Mouse (Mus musculus) gonadal fat pad, adult 2 months (tissue): Measurements from ENCODE around the gene Arhgap8. TPM values are rescaled to one million over a fixed set of nuclear protein-coding genes. Genes with fewer than 3 reads are reported as not detected.
A peak's percentile ranks its signal among the peaks of the same experiment; 100 is the strongest.

Experiments
- DNase-seq: peaks from one replicate; pipeline ENCODE4 v3.0.0-alpha.2; 2012; ENCODE audit warnings: low read depth
- polyA plus RNA-seq: library from polyadenylated mRNA; depleted of rRNA; stranded (reverse); fragments of >200 nt; gene quantifications from 2 replicates; pipeline ENCODE4 v1.2.3, GENCODE M21; 2012; rRNA removed

Arhgap8 gene
- polyA plus RNA-seq: 26.7 and 37.2 TPM in 2 replicates

DNA sequence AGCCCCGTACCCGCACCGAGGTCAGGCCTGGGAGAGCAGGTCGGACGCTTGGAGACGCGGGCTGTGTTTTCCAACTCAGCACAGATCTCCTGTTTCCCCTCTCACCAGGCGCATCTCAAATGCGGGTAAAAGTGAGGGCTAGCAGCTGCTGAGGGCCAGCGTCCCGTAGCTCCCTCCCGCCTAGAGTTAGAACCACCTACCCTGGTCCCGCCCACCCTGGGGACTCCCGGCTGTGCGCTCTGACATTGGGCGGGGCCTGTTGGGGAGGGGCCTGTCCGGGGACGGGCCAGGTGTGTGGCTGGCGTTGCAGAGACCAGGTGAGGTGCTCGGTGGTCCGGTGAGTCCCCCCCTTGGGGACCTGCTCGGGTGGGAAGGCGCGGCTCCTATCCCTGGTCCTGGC is at the start of gene Arhgap8:
Gene Arhgap8, plus strand, starts transcription at position 262 of the 400 bp plus-strand sequence.
- no peak for DNase-seq

DNA sequence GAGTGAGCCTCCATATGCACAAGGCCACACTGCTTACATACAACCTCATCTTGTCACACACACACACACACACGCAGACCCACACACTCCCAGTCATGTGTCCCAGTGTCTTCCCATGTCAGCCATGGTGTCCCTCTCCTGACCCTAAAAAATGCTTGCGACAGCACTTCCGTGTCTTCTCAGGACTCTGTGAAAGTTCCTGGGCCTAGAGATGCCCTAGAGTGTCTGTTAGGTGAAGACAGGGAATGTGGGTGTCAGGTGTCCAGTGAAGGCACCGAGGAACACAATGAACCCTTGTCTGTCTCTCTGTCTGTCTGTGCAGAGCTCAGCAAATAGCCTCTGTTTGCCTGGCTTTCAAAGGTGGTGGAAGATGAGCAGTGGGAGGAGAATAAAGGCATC is 49.2 kb upstream of the Arhgap8 start:
- DNase-seq: no peak

DNA sequence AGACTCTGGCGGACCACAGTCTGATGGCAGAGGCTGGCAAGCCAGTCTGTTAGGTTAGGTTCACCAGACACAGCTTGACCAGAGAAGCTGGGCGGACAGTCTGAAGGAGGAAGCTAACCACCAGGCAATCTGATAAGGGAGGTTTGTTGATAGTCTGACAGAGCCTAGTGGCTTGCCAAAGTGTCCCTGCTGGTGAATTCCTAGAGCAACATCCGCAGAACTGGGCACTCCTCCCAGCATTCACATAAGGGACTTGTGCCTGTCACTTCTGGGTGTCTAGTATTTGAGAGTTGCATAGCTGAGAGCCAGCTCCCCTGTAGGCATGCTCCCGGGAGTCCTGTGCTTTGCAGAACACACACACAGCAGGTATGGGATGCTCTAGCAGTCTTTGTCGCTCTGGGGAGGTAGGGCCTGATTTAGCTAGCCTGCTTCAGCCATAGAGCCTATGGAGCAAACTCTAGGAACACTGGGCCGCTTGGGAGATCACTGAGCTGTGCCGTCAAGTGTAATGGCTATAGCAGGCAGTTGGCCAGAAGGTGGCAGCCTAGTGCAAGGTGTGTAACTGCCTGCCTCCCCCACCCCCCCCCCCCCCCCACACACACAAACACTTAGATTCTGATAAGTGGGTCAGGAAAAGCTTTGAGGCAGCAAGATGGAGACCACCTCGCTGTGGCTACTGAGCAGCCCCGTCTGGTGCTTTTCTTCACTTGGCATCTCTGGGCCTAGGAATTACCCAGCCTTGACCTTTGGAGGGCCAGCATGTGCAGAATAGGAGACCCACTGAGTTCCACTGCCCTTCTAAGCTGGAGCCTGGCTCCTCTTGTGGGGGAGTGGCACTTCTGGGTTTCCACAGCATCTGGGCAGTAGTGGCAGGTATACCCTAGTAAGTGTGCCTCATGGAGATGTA is 48.2 kb upstream of the Arhgap8 start:
- no peak for DNase-seq

DNA sequence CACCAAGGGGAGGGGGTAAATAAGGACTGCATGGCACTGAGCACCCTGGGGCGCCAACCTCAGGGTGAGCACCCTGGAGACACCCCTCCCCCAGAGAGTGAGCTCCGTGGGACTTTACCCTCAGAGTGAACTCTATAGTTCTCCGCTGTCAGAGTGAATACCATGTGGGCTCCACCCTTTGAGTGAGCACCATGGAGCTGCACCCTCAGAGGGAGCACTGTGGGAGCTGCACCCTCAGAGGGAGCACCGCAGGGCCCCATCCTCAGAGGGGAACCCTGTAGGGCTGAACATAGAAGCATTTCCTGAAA is 47.6 kb upstream of the Arhgap8 start:
- DNase-seq: no peak

DNA sequence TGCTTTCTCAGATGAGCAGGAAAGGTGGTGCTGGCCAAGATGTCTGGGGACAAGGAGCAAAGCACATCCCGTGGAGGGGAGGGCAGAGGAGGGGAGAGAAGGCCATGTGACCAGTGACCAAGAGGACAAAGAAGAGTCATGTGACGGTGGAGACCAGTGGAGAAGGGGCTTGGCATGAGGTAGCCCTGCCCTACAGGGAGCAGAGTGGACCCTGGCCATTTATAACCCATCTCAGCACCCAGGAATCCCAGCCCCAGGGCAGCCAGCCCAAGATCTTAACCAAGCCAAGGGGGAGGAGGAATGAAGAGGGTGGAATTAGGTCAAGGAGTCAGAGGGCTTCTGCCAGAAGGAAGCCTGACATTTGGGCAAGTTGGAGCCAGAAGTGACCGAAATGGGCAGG is 47.2 kb upstream of the Arhgap8 start:
- DNase-seq: no peak

DNA sequence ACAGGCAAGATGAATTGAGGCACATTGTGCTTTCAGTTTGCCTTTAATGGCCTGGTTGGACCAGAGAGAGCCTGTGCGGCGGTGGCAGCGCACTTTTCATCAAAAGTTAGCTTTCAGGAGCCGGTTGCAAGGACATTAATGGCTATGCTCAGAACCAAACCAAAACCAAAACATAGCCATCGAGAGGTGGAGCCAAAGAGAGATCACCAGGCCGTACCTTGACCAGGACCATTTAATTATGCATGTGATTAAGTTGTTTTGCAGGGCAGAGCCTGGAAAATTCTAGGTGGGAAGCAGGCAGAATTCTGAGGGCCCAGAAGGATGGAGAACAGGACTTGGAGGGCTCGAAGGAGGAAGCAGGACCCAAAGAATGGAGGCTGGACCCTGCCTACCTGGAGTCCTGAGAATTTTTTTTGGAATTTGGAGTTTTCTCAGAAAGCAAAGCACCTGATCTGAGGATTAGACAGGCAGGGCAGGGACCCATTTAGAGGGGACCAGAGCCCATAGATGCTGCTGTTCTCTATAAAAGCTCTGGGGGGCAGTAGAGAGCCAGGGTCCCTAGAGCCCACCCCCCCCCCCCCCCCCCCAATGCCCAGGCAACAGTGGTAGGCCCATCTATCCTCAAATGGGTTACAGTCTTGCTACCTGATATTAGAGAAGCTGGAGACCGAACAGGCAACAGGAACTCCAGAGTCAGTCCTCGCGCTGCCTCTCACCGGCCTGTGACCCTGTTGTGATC is 45.4 kb upstream of the Arhgap8 start:
- no peak for DNase-seq

DNA sequence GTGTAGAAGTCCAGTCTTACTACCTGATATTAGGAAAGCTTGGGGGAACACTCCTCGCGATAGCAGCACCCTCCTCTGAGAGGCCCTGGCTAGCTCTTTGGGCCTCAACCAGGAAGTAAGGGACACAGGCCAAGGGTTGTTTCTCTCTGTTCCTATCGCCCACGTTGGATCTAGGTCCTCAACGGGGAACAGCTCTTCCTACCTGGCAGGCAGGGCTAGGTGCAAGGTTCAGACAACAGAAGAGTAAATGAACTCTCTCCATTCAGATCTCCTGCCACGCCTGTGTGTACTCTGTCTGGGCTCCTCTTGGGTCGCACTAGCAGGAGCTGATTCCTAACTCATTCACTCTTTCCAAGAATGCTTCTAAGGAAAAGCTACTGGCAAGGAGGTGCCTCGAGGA is 44.5 kb upstream of the Arhgap8 start:
- peak; percentile 66 for DNase-seq

DNA sequence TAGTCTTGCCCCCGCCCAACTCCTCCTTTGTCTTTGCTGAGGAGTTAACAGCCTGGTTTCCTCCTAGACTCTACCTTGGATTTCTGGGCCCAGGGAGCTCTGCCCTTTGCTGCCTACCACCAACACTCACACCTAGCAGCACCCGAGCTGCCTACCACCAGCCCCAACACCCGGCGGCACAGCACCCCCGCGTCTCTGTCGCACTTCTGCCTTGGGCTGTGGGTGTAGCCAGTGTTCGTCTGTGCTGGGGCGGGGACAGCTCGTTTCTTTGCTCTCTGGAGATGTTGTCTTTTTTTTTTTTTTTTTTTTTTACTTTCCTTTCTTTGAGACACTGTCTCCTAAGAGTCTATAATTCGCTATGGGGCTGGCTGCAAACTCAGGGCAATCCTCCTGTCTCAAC is 41.9 kb upstream of the Arhgap8 start:
- DNase-seq: no peak

DNA sequence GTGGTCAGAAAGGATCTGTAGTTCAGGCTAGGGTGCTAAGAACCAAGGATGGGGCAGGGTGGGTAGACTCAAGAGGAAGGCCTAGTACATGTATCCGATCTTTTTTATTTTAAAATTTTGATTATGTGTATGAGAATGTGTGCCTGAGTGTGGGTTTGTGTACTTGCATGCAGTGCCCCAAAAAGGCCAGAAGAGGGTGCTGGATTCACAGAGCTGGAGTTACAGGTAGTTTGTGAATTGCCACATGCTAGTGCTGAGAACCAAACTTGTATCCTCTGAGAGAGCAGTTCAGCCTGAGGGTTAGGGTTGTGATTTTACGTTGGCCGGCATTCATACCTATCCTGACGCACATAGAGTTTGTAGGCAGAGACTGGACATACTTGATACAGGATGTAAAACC is 40.8 kb upstream of the Arhgap8 start:
- peak; percentile 24 for DNase-seq

DNA sequence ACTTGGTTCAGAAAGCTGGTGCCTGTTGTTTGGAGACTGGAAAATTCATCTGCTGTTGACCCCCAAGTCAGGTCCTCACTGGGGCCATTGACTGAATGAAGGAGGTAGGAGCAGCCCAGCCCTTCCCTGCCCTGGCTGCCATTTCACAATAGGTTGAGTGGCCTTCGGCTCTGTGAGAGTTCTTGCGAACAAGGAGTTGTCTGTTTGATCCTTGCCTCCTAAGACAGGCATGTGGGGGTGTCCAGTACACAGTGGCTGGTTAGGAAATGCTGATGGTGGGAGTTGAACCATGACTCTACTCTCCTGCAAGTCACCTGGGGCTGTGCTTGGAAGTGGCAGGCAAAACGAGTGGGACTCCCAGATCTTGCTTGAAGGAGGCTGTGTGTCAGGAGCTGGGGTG is 40.1 kb upstream of the Arhgap8 start:
- peak; percentile 58 for DNase-seq

DNA sequence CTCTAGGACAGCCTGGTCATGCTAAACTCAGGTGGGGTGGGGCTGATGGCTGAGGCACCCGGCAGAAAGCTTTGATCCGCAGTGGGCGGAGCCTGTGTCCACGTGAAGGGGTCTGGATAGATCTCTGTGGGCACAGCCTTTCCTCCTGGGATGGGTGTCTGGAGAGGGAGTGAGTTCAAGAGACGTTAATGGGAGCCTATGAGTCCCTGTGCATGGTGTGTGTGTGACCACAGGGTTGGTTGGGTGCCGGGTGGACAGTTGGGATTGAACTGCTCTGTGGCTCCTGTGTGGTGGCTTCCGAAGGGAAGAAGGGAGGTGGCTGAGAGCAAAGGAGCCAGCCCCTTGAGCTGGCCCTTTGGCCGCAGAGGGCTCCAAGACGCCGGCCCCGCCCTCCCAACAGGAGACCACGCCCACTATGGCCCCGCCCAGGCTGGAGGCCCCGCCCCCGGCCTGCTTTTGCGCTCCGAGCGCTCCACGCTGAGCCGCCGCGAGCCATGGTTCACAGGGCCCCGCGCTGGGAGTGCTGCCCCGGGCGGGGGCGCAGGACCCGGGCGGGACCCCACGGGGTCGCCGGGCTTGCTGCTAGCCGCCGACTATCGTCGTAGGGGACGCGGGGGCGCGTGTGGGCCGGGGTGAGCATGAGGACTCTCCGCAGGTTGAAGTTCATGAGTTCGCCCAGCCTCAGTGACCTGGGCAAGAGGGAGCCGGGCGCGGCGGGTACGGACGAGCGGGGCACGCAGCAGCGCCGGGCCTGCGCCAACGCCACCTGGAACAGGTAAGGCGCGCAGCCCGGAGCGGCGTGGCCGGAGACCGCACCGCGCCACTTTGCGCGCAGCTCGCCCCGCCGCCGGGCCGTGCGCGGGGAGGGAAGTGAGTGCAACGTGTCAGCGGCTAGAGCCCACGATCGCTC is 39.1 kb upstream of the Arhgap8 start:
- no peak for DNase-seq

DNA sequence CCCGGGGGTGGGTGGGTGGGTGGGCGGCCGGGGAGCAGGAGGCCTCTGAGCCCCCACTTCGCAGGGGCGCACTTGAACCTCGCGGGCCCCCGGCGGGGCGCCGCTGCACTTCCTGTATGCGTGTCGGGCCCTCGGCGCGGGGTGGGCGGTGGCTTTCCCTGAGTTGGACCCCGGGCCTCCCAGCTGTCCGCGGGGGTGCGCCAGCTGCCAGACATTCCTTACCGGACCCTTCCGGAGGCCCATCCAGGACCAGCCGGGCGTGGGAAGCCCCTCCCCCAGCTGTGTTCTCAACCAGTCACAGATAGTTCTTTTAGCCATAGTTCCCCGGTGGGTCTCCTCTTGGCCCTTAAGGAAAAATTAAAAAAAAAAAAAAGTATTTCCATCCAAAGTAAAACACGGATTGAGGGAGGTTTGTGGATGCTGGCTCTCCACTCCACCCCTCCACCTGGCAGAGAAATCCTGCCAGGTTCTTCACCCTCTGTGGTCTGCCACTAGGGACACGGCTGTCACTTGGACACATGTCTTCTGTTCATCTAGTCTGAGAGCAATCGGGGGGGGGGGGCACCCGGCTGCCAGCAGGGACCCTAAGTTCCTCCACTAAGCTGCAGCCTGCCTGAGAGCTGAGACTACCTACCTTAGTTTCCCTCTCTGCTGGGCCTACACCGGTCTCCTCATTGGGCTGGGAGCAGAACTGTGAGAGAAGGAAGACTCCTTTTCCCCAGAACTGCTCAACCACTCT is 38.2 kb upstream of the Arhgap8 start:
- DNase-seq: no peak

DNA sequence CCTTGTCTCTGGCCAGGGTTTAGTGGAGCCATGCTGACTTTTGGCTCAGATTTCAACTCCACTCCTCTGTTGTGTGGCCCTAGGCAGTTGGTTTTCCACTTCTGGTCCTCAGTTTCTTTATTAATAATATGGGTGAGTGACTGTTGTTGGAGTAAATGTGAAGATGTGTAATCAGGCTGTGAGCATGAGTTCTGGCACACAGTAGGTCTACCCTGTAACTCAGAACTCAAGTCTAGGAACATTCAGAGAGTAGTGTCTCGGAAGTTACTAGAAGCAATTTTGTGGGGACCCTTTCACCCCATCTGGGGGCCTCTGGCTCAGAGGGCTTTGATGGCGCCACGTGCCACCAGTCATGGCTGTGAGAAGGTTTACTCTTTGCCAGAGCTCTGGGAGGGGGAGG is 37.6 kb upstream of the Arhgap8 start:
- DNase-seq: no peak

DNA sequence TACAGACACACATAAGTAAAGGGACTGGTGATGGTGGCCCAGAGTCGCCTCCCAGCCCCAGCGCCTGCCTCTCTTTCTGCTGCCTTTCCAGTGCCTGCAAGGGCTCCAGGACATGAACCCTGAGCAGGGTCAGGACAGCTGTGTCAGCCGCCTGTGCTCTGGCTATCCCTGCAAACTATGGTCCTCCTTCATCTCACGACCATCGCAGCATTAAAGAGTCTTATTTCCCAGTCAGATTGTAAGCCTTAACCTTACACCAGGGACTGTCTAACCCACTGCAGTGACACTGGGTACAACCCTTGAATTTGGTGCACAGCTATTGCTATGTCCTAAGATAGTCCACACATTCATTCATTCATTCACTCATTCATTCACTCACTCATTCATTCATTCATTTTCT is 37.0 kb upstream of the Arhgap8 start:
- DNase-seq: no peak

DNA sequence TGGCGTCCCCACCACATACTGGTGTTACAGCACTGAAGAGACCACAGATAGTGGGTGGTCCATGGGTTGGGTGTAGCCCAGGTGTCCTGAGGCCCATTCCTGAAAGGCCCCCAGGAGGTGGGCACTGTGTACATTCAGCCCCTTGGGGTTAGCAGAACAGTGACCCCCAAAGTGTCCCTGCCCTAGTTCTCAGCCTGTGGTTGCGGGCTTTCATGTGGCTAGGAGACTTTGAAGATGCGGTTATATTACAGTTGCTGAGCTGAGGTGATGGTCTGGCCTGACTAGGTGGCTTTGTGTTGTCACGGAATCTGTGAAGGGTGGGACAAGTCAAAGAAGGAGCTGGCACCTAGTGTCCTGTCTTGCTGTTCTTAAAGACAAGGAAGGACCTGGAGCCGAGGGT is 35.3 kb upstream of the Arhgap8 start:
- DNase-seq: no peak

DNA sequence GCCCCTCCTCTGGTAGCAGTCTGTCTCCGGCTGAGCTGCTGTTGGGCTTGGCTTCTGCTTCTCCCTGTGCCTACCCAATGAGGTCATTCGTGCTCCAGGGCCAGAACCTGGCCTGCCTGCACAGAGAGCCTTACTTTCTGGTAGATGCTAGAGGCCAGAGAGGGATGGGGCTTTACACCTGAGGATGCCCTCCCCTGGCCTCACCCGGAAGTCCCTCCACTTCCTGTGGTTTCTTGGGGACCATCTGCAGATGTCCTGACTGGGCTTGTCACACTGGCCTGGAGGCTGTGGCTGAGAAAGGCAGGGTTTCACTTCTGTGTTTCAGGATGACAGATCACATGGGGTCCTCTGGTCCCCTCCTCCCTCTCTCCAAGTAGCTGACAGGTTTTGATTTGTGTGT is 34.4 kb upstream of the Arhgap8 start:
- no peak for DNase-seq

DNA sequence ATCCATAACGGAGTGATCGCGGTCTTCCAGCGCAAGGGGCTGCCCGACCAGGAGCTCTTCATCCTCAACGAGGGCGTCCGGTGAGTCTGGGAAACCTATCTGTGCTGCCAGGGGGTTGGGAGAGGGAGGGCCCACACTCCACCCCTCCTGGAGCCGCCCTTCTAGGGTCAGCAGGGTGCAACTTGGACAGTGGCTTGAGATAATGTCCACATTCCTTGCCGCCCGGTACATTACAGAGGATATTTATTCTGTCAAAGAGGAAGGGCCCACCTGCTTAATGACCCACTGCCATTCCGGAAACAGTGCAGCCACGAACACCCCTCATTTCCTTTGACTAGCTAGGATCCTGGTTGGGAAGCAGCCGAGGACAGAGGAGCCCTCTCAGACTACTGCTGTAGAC is 31.9 kb upstream of the Arhgap8 start:
- no peak for DNase-seq

DNA sequence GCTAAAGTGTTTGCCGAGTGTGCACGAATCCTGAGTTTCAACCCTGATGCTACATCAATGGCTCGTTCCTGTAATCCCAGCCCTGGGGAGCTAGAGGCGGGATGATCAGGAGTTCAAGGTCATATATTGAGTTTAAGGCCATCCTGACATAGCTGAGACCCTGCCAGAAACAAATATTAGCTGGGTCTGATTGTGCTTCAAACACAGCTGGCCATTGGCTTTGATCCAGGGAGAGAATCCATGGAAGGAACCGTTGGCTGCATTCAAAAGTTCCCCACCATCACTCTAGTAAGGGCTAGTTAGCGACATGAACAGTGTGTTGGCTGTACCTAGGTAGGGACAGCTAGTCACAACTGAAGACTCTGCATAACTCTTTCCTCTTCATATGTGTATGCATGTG is 30.5 kb upstream of the Arhgap8 start:
- DNase-seq: no peak

DNA sequence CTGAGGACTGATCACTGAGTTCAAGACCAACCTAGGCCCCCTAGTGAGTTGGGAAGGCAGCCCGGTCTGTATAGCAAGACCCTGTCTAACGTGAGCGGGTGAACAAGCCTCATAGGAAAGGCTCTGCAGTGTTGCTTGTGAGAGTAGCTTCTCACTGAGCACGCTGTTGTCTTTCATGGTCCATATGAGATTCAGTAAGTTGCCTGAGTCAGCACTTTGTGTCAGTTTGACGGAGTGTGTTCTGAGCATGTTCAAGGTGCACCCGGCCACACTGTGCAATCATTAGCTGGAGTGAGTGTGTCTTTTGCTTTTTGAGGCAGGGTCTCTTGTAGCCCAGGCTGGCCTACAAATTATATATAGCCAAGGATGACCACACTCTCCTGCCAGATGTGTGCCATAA is 28.3 kb upstream of the Arhgap8 start:
- DNase-seq: no peak

DNA sequence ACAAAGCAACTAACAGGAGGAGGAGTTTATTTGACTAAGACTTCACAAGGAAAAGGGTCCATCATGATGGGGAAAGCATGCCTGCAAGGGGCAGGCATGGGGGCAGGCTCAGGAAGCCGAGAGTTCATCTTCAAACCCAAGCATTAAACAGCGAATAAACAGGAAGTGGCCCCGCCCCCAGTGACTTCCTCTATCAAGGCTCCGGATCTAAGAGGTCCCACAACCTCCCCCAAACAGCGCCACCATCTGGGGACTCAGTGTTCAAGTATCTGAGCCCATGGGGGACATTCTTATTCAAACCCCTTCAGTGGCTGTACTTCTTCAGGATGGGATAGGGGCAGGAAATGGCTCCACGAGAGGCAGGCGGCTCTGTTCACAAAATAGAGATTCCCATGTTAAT is 27.2 kb upstream of the Arhgap8 start:
- no peak for DNase-seq

DNA sequence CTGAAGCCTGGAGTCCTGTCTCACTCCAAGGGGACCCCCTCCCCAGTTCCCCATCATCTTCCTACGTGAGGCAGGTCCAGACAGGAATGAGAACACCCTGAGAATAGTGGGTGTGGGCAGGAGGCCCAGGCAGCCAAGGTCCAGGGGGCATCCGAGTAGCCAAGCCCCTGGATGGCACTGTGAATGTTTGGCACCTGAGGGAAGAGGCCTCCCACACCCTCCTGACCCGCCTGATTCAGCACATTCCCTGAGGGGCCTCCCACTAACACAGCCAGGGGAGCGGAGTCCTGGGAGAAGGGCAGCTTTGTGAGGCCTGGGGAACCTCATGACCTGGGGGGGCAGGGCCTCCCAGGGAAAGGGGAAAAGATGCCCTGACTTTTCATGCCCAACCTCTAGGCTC is 23.8 kb upstream of the Arhgap8 start:
- no peak for DNase-seq

DNA sequence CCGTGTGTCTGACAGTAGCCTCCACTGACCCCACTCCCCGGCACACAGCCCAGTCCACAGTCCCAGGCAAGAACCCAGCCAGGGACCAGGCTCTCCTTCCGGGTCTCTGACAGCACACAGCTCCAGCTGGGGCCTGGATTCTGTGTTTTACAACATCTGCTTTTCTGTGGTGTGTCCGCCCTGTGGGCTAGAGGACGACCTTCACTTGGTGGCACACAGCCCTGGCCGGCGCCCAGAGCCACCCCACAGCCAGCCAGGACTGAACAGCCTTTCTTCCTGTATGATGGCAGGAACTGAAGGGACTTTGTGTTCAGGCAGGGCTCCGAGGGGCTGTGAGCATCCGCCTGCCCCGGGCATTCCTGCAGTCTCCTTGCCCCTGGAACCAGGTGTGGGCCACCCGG is 22.2 kb upstream of the Arhgap8 start:
- no peak for DNase-seq
